Mouse (Mus musculus): Measurements from ENCODE around the gene Klhl9. TPM values are rescaled to one million over a fixed set of nuclear protein-coding genes. Genes with fewer than 3 reads are reported as not detected.
A peak's percentile ranks its signal among the peaks of the same experiment; 100 is the strongest.
"Not testable (repeated sequence)": the region's sequence is repeated elsewhere in the genome, so short reads cannot be mapped to it uniquely, and the experiment has no call there.

Gene Klhl9
- polyA plus RNA-seq (2015; fragmentation: Nextera tagmentation; extraction: Ambion mirVana) = 120 and 125 TPM in 2 replicates

DNA sequence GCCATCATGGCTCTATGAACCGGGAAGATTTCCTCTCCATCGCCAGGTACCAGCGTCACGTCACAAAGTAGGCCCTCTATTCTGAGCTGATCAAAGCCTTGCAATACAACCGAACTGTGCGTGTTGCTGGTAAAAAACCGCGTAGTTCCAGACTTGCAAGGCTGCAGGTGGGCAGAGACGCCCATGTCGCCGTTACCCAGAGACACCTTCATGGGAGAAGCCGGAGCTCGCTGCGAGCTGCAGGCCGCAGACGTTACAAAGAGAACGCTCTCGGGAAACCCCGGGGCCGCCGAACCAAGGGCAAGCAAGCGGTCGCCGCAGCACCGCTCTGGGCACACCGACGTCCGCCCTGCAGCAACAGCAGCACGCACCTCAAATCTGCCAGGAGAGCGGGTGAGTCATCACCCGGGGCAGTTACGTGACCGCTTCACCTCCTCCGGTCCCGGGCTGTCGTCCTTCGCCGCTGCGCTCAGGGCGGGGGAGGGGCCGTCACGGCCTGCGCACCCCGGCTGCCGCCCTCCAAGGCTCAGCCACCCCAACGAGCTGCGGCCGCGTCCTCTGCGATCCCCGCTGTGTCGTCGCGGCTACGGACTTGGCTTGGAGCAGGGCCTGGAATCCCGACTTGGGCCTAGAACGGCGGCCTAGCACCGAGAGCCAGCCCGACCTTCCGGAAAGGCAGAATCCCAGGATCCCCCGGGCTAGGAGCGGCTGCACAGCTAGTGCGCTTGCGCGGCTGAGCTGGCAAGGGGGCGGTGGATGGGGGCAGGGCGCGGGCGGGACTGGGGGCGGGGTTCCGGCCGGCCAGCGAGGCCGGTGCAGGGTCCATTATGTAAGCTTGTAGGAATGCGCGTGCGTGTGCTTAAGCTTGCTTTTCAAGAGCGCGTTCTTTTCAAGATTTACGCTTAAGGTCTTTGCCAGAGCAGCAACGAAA, at the start of gene Klhl9, which contains the start of gene Gm26566:
Gene Klhl9 (minus strand): TSS at position 675 of the 931 bp plus-strand sequence.
Gene Gm26566 (plus strand): TSS at position 15 of the 931 bp plus-strand sequence.
- ATAC-seq = peak; percentile 98
- Histone ChIP-seq H3K4me2 (peak within 1 kb of the TSS; percentile 87), H3K27ac (peak within 1 kb of the TSS; percentile 95), H3K9ac (peak within 1 kb of the TSS; percentile 99), H3K9me3 (replicated peaks) (no peaks in the 10 kb centered on the region), H3K36me3 (ENCODE audit: poor library complexity, severe bottlenecking) (peaks cover 18% of the 10 kb centered on the region), H3K4me3 (peak within 1 kb of the TSS; percentile 93), H3K4me1 (peaks cover 35% of the 10 kb centered on the region), H3K27me3 (no peaks in the 10 kb centered on the region)
- under 1% methylated on average over 82 of the region's 82 CpGs for WGBS

DNA sequence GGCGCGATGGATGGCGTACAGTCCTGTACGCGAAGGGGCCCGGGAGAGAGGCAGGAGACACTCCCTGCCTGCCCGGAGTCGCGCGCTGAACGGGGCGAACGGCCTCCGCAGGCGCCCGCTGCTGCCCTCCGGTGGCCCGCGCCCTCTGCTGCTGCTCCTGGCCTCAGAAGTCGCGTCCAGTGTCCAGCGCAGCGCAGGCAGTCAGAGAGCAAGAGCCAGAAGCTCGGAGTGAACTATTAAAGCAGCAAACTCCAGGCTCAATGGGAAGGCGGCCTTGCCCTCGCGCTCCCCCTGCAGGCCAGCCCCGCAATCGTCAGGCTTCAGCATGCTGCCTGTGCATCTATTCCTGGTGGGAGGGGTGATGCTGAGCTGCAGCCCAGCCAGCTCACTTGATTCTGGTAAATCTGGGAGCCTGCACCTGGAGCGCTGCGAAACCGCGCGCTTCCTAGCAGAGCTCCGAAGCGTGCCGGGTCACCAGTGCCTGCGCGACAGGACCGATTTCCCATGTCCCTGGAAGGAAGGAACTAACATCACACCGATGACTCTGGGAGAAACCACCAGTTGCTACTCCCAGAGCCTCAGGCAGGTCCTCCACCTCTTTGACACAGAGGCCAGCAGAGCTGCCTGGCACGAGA, 41.2 kb upstream of the Klhl9 start:
- H3K27me3 ChIP-seq; H3K27ac ChIP-seq; H3K9me3 ChIP-seq (replicated peaks); H3K4me1 ChIP-seq; ATAC-seq; H3K36me3 ChIP-seq (ENCODE audit: poor library complexity, severe bottlenecking): not testable (repeated sequence)
- H3K4me2 ChIP-seq = peak overlapping the region; percentile 63
- 0 out of 2 replicates have a peak overlapping the region, but pooled peaks have one; percentile 51 for H3K9ac ChIP-seq
- WGBS = 3% methylated on average over 25 of the region's 42 CpGs
- H3K4me3 ChIP-seq = peak overlapping the region; percentile 40

DNA sequence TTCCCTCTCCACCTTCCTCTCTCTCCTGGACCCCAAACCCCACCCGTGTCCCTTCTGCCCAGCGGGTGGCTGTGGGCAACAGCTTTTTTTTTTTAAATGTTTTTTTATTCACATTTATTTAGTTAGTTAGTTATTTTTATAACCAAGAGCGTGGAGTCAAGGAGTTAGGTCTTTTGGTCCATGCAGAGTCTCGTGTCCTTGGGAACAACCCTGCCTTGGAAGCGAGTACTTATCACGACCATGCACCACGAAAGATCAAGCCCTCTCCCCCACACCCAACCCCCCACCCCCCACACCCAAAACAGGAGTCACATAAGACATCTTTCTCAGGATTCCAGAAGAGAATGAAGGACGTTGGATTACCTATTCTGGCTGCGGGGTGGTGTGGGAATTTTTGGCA, 40.1 kb upstream of the Klhl9 start:
- H3K4me1 ChIP-seq; H3K27ac ChIP-seq; H3K36me3 ChIP-seq (ENCODE audit: poor library complexity, severe bottlenecking); H3K9me3 ChIP-seq (replicated peaks); ATAC-seq; H3K4me3 ChIP-seq; H3K4me2 ChIP-seq; H3K27me3 ChIP-seq; H3K9ac ChIP-seq: not testable (repeated sequence)
- WGBS = 62% methylated on average over 9 of the region's 9 CpGs

DNA sequence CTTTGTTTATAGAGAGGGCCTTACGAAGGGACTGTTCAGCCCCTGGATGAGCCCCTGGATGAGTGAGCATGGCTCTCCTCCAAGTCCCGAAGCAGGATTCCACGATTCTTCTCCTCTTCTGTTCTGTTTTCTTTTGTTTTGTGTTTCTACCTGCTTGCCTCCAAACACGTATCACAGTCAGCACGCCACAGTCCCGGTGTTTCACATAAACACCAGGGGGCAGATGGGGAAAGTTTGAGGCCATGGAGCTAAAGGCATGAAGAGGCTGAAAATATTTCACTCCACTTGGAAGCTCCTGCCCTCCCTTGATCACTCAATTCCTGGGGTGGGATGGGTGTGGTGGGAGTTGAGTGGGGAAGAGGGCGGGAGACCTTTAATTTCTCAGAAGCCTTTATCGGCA, 39.5 kb upstream of the Klhl9 start:
- not testable (repeated sequence) for H3K9ac ChIP-seq; H3K36me3 ChIP-seq (ENCODE audit: poor library complexity, severe bottlenecking); H3K9me3 ChIP-seq (replicated peaks); H3K4me3 ChIP-seq; H3K27me3 ChIP-seq; H3K4me2 ChIP-seq; H3K27ac ChIP-seq; ATAC-seq; H3K4me1 ChIP-seq
- 67% methylated on average over 6 of the region's 8 CpGs for WGBS

DNA sequence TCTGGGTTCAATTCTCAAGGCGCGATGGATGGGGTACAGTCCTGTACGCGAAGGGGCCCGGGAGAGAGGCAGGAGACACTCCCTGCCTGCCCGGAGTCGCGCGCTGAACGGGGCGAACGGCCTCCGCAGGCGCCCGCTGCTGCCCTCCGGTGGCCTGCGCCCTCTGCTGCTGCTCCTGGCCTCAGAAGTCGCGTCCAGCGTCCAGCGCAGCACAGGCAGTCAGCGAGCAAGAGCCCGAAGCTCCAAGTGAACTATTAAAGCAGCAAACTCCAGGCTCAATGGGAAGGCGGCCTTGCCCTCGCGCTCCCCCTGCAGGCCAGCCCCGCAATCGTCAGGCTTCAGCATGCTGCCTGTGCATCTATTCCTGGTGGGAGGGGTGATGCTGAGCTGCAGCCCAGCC, 38.2 kb upstream of the Klhl9 start:
- Histone ChIP-seq H3K4me2 (peak overlapping the region; percentile 69), H3K9ac (peak overlapping the region; percentile 48; the same call in 1 of the 2 replicates), H3K4me3 (peak overlapping the region; percentile 40)
- not testable (repeated sequence) for H3K27me3 ChIP-seq; H3K9me3 ChIP-seq (replicated peaks); H3K36me3 ChIP-seq (ENCODE audit: poor library complexity, severe bottlenecking); H3K27ac ChIP-seq; H3K4me1 ChIP-seq; ATAC-seq
- under 1% methylated on average over 23 of the region's 28 CpGs for WGBS

DNA sequence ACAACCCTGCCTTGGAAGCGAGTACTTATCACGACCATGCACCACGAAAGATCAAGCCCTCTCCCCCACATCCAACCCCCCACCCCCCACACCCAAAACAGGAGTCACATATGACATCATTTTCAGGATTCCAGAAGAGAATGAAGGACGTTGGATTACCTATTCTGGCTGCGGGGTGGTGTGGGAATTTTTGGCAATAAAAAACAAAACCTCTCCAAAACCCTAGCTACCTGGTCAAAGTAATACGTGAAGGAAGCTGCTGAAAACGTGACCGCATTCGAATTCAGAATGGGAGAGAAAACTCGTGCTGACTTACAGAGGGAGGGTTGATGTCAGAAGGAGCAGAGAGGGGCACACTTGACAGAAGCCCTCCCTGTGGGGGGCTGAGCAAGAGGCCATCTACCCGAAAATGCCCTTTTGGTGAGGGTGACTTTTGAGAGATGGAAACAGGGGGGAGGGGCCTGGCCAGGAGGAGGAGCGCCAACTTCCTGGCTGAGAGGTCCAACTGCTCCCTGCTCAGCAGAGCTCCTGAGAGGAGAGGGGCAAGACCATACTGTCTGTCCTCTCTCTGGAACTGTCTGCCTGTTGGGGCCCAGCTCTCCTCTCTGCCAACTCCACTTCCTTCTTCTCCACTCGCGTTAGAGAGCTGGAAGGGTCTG, 37.5 kb upstream of the Klhl9 start, which contains the start of gene Gm13283:
Gene Gm13283 (plus strand): TSS at position 510 of the 659 bp plus-strand sequence.
- H3K4me2 ChIP-seq = peak within 1 kb of the TSS; percentile 69
- H3K9me3 ChIP-seq (replicated peaks); H3K4me1 ChIP-seq; H3K27me3 ChIP-seq; ATAC-seq; H3K36me3 ChIP-seq (ENCODE audit: poor library complexity, severe bottlenecking); H3K27ac ChIP-seq: not testable (repeated sequence)
- peak within 1 kb of the TSS; percentile 48; the same call in 1 of the 2 replicates for H3K9ac ChIP-seq
- H3K4me3 ChIP-seq = peak within 1 kb of the TSS; percentile 40
- WGBS = 23% methylated on average over 11 of the region's 14 CpGs

DNA sequence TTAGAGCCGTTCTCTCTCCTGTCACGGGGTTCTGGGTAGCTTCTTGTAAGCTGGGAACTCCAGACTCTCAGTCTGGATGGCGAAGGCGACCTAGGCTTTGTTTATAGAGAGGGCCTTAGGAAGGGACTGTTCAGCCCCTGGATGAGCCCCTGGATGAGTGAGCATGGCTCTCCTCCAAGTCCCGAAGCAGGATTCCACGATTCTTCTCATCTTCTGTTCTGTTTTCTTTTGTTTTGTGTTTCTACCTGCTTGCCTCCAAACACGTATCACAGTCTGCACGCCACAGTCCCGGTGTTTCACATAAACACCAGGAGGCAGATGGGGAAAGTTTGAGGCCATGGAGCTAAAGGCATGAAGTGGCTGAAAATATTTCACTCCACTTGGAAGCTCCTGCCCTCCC, 36.5 kb upstream of the Klhl9 start:
- WGBS = 87% methylated on average over 9 of the region's 9 CpGs
- H3K27ac ChIP-seq; H3K9ac ChIP-seq; H3K4me1 ChIP-seq; H3K4me3 ChIP-seq; H3K36me3 ChIP-seq (ENCODE audit: poor library complexity, severe bottlenecking); H3K9me3 ChIP-seq (replicated peaks); ATAC-seq; H3K4me2 ChIP-seq; H3K27me3 ChIP-seq: not testable (repeated sequence)

DNA sequence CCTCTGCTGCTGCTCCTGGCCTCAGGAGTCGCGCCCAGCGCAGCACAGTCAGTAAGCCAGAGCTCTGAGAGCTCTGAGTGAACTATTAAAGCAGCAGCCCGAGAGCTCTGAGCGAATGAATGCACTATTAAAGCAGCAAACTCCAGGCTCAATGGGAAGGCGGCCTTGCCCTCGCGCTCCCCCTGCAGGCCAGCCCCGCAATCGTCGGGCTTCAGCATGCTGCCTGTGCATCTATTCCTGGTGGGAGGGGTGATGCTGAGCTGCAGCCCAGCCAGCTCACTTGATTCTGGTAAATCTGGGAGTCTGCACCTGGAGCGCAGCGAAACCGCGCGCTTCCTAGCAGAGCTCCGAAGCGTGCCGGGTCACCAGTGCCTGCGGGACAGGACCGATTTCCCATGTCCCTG, 35.4 kb upstream of the Klhl9 start:
- Histone ChIP-seq H3K9ac (peak overlapping the region; percentile 59), H3K4me2 (peak overlapping the region; percentile 74), H3K4me3 (peak overlapping the region; percentile 49), H3K27ac (peak overlapping the region; percentile 61)
- not testable (repeated sequence) for H3K36me3 ChIP-seq (ENCODE audit: poor library complexity, severe bottlenecking); H3K4me1 ChIP-seq; H3K9me3 ChIP-seq (replicated peaks); H3K27me3 ChIP-seq
- ATAC-seq = peak; percentile 100
- 0% methylated on average over 21 of the region's 21 CpGs for WGBS

DNA sequence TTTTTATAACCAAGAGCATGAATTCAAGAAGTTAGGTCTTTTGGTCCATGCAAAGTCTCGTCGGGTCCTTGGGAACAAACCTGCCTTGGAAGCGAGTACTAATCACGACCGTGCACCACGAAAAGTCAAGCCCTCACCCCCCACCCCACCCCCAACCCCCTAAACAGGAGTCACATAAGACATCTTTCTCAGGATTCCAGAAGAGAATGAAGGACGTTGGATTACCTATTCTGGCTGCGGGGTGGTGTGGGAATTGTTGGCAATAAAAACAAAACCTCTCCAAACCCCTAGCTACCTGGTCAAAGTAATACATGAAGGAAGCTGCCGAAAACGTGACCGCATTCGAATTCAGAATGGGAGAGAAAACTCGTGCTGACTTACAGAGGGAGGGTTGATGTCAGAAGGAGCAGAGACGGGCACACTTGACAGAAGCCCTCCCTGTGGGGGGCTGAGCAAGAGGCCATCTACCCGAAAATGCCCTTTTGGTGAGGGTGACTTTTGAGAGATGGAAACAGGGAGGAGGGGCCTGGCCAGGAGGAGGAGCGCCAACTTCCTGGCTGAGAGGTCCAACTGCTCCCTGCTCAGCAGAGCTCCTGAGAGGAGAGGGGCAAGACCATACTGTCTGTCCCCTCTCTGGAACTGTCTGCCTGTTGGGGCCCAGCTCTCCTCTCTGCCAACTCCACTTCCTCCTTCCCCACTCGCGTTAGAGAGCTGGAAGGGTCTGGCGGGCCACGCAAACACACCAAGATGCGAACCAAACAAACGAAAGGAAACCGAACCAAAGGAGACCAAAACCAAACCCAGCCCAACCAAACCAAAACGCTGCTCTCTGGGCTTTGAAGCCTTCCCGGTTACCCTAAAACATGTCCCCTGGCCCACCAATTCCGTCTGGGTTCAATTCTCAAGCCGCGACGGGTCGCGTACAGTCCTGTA, 34.6 kb upstream of the Klhl9 start:
- not testable (repeated sequence) for H3K36me3 ChIP-seq (ENCODE audit: poor library complexity, severe bottlenecking); H3K9me3 ChIP-seq (replicated peaks); ATAC-seq; H3K27me3 ChIP-seq; H3K4me1 ChIP-seq
- Histone ChIP-seq H3K4me2 (peak overlapping the region; percentile 74), H3K9ac (peak overlapping the region; percentile 59), H3K4me3 (peak overlapping the region; percentile 49), H3K27ac (peak overlapping the region; percentile 61)
- WGBS = 12% methylated on average over 28 of the region's 31 CpGs

DNA sequence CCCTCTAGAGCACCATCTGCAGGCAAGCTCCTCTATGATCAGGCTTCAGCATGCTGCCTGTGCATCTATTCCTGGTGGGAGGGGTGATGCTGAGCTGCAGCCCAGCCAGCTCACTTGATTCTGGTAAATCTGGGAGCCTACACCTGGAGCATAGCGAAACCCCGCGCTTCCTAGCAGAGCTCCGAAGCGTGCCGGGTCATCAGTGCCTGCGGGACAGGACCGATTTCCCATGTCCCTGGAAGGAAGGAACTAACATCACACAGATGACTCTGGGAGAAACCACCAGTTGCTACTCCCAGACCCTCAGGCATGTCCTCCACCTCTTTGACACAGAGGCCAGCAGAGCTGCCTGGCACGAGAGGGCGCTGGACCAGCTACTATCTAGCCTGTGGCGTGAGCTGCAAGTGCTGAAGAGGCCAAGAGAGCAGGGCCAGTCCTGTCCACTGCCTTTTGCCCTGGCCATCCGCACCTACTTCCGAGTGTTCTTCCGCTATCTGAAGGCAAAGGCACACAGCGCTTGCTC, 32.6 kb upstream of the Klhl9 start, which contains the start of gene Gm13271:
Gene Gm13271 (plus strand): TSS at position 51 of the 523 bp plus-strand sequence.
- H3K4me1 ChIP-seq; H3K36me3 ChIP-seq (ENCODE audit: poor library complexity, severe bottlenecking); H3K4me3 ChIP-seq; H3K27ac ChIP-seq; H3K4me2 ChIP-seq; ATAC-seq; H3K9ac ChIP-seq; H3K9me3 ChIP-seq (replicated peaks); H3K27me3 ChIP-seq: not testable (repeated sequence)
- WGBS = 77% methylated on average over 15 of the region's 15 CpGs

DNA sequence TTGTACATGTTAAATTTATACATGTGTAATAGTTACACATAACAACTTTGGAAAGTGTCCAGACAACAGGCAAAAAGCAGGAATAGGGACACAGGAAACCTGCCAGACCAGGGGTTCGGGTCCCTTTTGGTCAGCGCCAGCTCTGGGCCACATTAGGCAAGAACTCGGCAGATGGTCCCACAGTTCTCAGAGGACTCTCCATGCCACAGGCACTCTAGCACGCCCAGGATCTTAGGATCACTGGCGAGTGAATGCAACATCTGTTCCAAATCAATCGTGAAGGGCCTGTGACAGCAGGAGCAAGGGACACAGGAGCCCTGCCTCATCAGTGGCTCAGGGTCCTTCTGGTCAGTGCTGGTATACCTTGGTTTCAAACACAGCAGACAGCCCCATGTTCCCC, 27.7 kb upstream of the Klhl9 start:
- Histone ChIP-seq H3K27ac (no peak overlapping the region), H3K36me3 (ENCODE audit: poor library complexity, severe bottlenecking) (no peaks in the 10 kb centered on the region), H3K27me3 (no peaks in the 10 kb centered on the region), H3K4me1 (peaks cover 7% of the 10 kb centered on the region; the same call in 1 of the 2 replicates), H3K4me3 (no peak overlapping the region), H3K9me3 (replicated peaks) (no peaks in the 10 kb centered on the region), H3K9ac (no peak overlapping the region), H3K4me2 (no peak overlapping the region)
- no peak for ATAC-seq
- WGBS = 78% methylated on average over 6 of the region's 6 CpGs

Measured in forebrain, embryonic 13.5 days (tissue).